Mouse (Mus musculus): ENCODE measurements around the gene Prlr.

The Prlr gene

GRCm38 (mm10) chr15:10311826-10312225 is 134.8 kb downstream of the Prlr start:
- Histone ChIP-seq H3K4me1 (replicated peaks; ENCODE audit: low read depth, low read length) (no peaks in the 10 kb centered on the region), H3K4me3 (replicated peaks; ENCODE audit: low read length) (no peak overlapping the region), H3K36me3 (ENCODE audit: insufficient read depth, low read length) (no peaks in the 10 kb centered on the region), H3K9me3 (ENCODE audit: low read length) (peaks cover 5% of the 10 kb centered on the region; the same call in 1 of the 2 replicates), H3K27me3 (ENCODE audit: insufficient read depth, low read length) (no peaks in the 10 kb centered on the region)
- TF ChIP-seq POU5F1 (IDR thresholded peaks at IDR 0.05; ENCODE audit: borderline replicate concordance, low read length) = no peak
- no peak for TF ChIP-seq NANOG (IDR thresholded peaks at IDR 0.05; ENCODE audit: borderline replicate concordance, low read length)
- TF ChIP-seq CTCF (conservative IDR thresholded peaks at IDR 0.05; ENCODE audit: low read length) = no peak

DNA sequence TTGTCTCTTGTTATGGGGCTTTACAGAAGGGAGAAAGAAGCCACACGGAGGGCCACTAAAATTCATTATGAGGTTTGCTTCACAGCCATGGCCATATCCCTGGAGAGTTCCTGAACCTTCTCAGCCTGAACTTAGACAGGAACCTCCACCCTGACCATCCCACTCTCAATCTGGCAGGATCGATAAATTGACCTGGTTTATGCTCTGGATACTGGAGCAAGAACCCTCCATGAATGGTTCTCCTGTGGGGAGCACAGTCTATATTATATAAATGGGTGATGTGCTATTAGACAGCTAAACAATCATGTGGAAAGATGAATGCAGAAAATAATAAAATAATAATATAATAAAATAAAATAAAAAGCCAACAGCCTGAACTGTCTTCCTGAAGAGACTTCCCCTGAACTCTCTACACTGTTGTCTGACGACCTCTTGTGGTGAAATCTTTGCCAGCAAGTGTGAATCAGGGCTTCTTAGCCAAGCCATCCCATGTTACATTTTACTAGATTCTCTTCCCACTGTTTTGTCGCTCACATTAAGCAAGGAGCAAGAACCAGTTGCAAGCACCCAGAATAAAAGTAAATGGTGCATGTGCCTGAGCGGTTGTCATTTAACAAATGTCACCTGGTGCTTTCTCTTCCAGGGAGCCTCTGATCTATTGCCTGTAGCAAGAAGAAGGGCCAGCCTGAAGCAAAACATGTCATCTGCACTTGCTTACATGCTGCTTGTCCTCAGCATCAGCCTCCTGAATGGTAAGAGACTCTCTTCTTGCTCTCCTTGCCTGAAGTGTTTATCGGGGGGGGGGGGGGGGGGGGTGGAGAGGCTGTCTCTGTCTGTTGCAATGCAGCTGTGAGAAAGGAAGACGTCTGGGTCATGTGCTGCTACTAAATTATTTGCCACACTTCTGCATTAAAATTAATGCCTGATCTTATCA is 136.8 kb downstream of the Prlr start:
- no peak for TF ChIP-seq NANOG (IDR thresholded peaks at IDR 0.05; ENCODE audit: borderline replicate concordance, low read length)
- TF ChIP-seq CTCF (conservative IDR thresholded peaks at IDR 0.05; ENCODE audit: low read length) = peak; percentile 66
- no peak for TF ChIP-seq POU5F1 (IDR thresholded peaks at IDR 0.05; ENCODE audit: borderline replicate concordance, low read length)
- no peak overlapping the region for H3K4me3 ChIP-seq (replicated peaks; ENCODE audit: low read length)
- H3K4me1 ChIP-seq (replicated peaks; ENCODE audit: low read depth, low read length) = no peaks in the 10 kb centered on the region
- H3K9me3 ChIP-seq (ENCODE audit: low read length) = no peaks in the 10 kb centered on the region
- H3K36me3 ChIP-seq (ENCODE audit: insufficient read depth, low read length) = no peaks in the 10 kb centered on the region
- no peaks in the 10 kb centered on the region for H3K27me3 ChIP-seq (ENCODE audit: insufficient read depth, low read length)

DNA sequence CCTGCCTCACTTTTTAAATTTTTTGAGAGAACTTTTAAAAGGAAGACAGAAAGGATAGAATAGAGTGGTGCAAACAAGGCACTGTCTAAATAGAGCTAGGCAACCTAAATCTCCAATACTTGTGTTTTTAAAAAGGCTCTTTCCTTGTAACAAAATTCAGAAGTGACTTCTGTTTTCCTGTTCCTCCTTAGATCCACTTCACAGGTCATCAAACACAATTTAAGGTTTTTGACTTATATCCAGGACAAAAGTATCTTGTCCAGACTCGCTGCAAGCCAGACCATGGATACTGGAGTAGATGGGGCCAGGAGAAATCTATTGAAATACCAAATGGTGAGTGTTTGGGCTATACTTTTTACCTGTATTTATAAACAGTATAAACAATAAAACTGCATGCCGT is 148.0 kb downstream of the Prlr start, which contains the start of gene Gm21973:
TSS of gene Gm21973 (plus strand) at position 301 of the 400 bp plus-strand sequence.
- H3K9me3 ChIP-seq (ENCODE audit: low read length) = no peaks in the 10 kb centered on the region
- TF ChIP-seq POU5F1 (IDR thresholded peaks at IDR 0.05; ENCODE audit: borderline replicate concordance, low read length) = no peak
- TF ChIP-seq CTCF (conservative IDR thresholded peaks at IDR 0.05; ENCODE audit: low read length) = no peak
- no peak for TF ChIP-seq NANOG (IDR thresholded peaks at IDR 0.05; ENCODE audit: borderline replicate concordance, low read length)
- H3K27me3 ChIP-seq (ENCODE audit: insufficient read depth, low read length) = no peaks in the 10 kb centered on the region
- no peak within 1 kb of the TSS for H3K4me3 ChIP-seq (replicated peaks; ENCODE audit: low read length)
- no peaks in the 10 kb centered on the region for H3K36me3 ChIP-seq (ENCODE audit: insufficient read depth, low read length)
- no peaks in the 10 kb centered on the region for H3K4me1 ChIP-seq (replicated peaks; ENCODE audit: low read depth, low read length)

- no peaks in the 10 kb centered on the region for H3K4me1 ChIP-seq (replicated peaks; ENCODE audit: low read depth, low read length)
- no peaks in the 10 kb centered on the region for H3K9me3 ChIP-seq (ENCODE audit: low read length)
- TF ChIP-seq CTCF (conservative IDR thresholded peaks at IDR 0.05; ENCODE audit: low read length) (no peak), POU5F1 (IDR thresholded peaks at IDR 0.05; ENCODE audit: borderline replicate concordance, low read length) (no peak), NANOG (IDR thresholded peaks at IDR 0.05; ENCODE audit: borderline replicate concordance, low read length) (no peak)
- H3K4me3 ChIP-seq (replicated peaks; ENCODE audit: low read length) = no peak overlapping the region
- no peaks in the 10 kb centered on the region for H3K36me3 ChIP-seq (ENCODE audit: insufficient read depth, low read length)
- H3K27me3 ChIP-seq (ENCODE audit: insufficient read depth, low read length) = no peaks in the 10 kb centered on the region
Measured at GRCm38 (mm10) chr15:10330626-10331025, 153.6 kb downstream of the Prlr start.

GRCm38 (mm10) chr15:10332566-10332965 is 155.5 kb downstream of the Prlr start:
- Histone ChIP-seq H3K4me3 (replicated peaks; ENCODE audit: low read length) (no peak overlapping the region), H3K4me1 (replicated peaks; ENCODE audit: low read depth, low read length) (no peaks in the 10 kb centered on the region), H3K27me3 (ENCODE audit: insufficient read depth, low read length) (no peaks in the 10 kb centered on the region), H3K9me3 (ENCODE audit: low read length) (no peaks in the 10 kb centered on the region), H3K36me3 (ENCODE audit: insufficient read depth, low read length) (no peaks in the 10 kb centered on the region)
- no peak for TF ChIP-seq NANOG (IDR thresholded peaks at IDR 0.05; ENCODE audit: borderline replicate concordance, low read length)
- TF ChIP-seq POU5F1 (IDR thresholded peaks at IDR 0.05; ENCODE audit: borderline replicate concordance, low read length) = no peak
- TF ChIP-seq CTCF (conservative IDR thresholded peaks at IDR 0.05; ENCODE audit: low read length) = no peak

- Histone ChIP-seq H3K9me3 (ENCODE audit: low read length) (no peaks in the 10 kb centered on the region), H3K4me3 (replicated peaks; ENCODE audit: low read length) (no peak overlapping the region), H3K27me3 (ENCODE audit: insufficient read depth, low read length) (no peaks in the 10 kb centered on the region), H3K36me3 (ENCODE audit: insufficient read depth, low read length) (no peaks in the 10 kb centered on the region), H3K4me1 (replicated peaks; ENCODE audit: low read depth, low read length) (no peaks in the 10 kb centered on the region)
- TF ChIP-seq CTCF (conservative IDR thresholded peaks at IDR 0.05; ENCODE audit: low read length) (no peak), POU5F1 (IDR thresholded peaks at IDR 0.05; ENCODE audit: borderline replicate concordance, low read length) (no peak), NANOG (IDR thresholded peaks at IDR 0.05; ENCODE audit: borderline replicate concordance, low read length) (no peak)
Measured at GRCm38 (mm10) chr15:10338606-10339005, 161.6 kb downstream of the Prlr start.

DNA sequence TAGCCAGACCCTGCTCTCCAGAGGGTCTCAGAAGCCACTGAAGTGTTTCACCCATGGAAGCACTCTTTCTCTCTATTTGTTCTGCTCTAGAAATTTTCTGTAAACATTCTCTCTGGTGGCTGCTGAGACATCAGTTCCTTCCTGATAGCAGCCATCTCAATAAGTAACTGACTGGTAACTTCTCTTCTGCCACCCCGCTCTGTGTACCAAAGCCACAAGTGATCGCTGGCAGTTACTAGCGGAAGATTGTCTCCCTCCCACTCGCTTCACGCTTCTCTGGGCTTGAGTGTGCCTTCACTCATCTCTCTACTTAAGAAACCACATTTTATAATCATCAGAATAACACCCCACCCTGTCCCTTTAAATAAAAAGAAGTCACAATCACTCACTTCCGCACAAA is 170.0 kb downstream of the Prlr start:
- H3K27me3 ChIP-seq (ENCODE audit: insufficient read depth, low read length) = no peaks in the 10 kb centered on the region
- no peaks in the 10 kb centered on the region for H3K4me1 ChIP-seq (replicated peaks; ENCODE audit: low read depth, low read length)
- H3K9me3 ChIP-seq (ENCODE audit: low read length) = peaks cover 27% of the 10 kb centered on the region

DNA sequence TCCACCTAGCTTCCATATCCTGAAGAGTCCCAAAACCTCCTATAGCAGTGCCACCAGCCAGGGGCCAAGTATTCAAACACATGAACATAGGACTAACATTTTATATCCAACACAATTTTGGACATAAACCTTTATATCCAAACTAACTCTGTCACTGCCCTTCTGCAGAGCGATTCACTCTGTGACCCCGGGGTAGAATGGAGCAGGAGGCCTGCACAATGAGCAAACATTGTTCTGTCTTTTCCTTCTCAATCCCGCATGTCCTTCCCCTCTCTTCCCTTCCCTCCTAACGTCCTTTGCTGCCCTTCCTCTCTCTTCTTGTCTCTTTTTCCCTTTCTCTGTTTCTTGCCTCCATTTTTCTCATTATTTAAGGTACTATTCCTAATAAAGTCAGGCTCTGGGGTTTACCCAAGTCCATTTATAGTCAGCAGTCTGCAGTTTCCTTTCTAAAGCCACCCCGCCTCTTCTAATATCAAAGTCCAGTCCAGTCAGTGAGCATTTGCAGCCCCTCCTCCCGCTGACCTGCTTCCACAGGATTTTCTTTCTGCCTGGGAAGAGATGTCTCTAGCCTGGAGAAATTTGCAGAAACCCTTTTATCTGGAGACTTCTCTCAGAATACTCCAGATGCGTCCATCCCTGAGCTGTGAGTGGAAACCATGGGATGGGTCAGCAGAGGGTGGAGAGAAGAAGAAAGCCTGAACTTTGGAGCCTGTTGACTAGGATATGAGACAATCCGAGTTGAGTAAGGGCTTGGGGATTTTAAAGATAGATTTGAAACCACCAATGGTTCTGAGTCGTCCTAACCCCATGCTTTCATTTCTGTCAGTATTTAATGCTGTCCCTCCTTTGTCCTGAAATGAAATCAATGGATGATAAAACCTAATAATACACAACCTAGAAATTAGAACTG is 181.3 kb downstream of the Prlr start, which contains the start of gene Agxt2:
TSS of gene Agxt2 (plus strand) at position 494 of the 910 bp plus-strand sequence.
- H3K4me1 ChIP-seq (replicated peaks; ENCODE audit: low read depth, low read length) = no peaks in the 10 kb centered on the region
- no peak for TF ChIP-seq CTCF (conservative IDR thresholded peaks at IDR 0.05; ENCODE audit: low read length)
- H3K36me3 ChIP-seq (ENCODE audit: insufficient read depth, low read length) = no peaks in the 10 kb centered on the region
- H3K9me3 ChIP-seq (ENCODE audit: low read length) = peaks cover 9% of the 10 kb centered on the region
- H3K27me3 ChIP-seq (ENCODE audit: insufficient read depth, low read length) = no peaks in the 10 kb centered on the region
- no peak within 1 kb of the TSS for H3K4me3 ChIP-seq (replicated peaks; ENCODE audit: low read length)

More for the DNA sequence above, 170.0 kb downstream of the Prlr start:
- no peak for TF ChIP-seq POU5F1 (IDR thresholded peaks at IDR 0.05; ENCODE audit: borderline replicate concordance, low read length)
- TF ChIP-seq NANOG (IDR thresholded peaks at IDR 0.05; ENCODE audit: borderline replicate concordance, low read length) = no peak
- TF ChIP-seq CTCF (conservative IDR thresholded peaks at IDR 0.05; ENCODE audit: low read length) = no peak
- no peaks in the 10 kb centered on the region for H3K36me3 ChIP-seq (ENCODE audit: insufficient read depth, low read length)
- H3K4me3 ChIP-seq (replicated peaks; ENCODE audit: low read length) = no peak overlapping the region
